Mouse (Mus musculus) erythroblast, embryonic 14.5 days (primary cell): Measurements from ENCODE around the gene Adcy1. TPM values are rescaled to one million over a fixed set of nuclear protein-coding genes. Genes with fewer than 3 reads are reported as not detected.

Experiments used
- H3K27me3 ChIP-seq: 2 replicates; pipeline ENCODE4 v1.6.1; 2012; ENCODE audit warnings: inconsistent platforms; ENCODE audit not compliant: control insufficient read depth
- H3K36me3 ChIP-seq: 2 replicates; pipeline ENCODE4 v1.6.1; 2012; ENCODE audit warnings: mild to moderate bottlenecking, inconsistent platforms; ENCODE audit not compliant: control insufficient read depth
- H3K4me1 ChIP-seq: 2 replicates; pipeline ENCODE4 v1.6.1; 2012; ENCODE audit warnings: inconsistent platforms; ENCODE audit not compliant: control insufficient read depth
- H3K4me3 ChIP-seq: replicated peaks from 2 replicates; pipeline ENCODE3; 2012; ENCODE audit warnings: moderate library complexity, mild to moderate bottlenecking, inconsistent platforms
- H3K9me3 ChIP-seq: 2 replicates; pipeline ENCODE4 v1.6.1; 2012; ENCODE audit warnings: low read length, inconsistent platforms, mixed read lengths; ENCODE audit not compliant: control insufficient read depth
- GATA1 ChIP-seq: IDR thresholded peaks from 2 replicates; pipeline ENCODE4 v1.6.1; 2012; ENCODE audit warnings: low read length, inconsistent platforms, mixed read lengths
- TAL1 ChIP-seq: IDR thresholded peaks from 3 replicates; pipeline ENCODE4 v1.6.1; 2012; ENCODE audit warnings: low read length, inconsistent platforms, mixed read lengths
- polyA plus RNA-seq: library from polyadenylated mRNA; stranded (reverse); fragments of >175 nt; gene quantifications from 2 replicates; pipeline ENCODE4 v1.2.3, GENCODE M21; 2012

The Adcy1 gene
- polyA plus RNA-seq, 1 experiment, result under 0.01 TPM

DNA sequence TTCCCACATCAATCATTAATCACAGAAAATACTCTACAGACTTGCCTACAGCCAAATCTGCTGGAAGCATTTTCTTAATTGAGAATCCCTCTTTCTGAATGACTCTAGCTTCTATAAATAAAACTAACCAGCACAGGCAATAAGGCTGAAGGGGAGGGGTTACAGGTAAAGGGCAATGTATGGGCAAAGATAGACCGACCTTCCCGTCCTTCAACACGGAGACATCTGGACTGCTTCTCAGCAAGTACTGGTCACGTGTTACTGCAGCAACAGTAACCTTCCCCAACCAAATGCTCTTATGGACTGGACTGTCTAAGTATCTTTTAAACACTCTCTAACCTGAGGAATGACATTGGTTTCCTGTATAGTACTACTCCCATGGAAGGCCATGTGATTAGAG lies 9.6 kb upstream of the Adcy1 start:
- peaks cover 11% of the 10 kb centered on the region for H3K27me3 ChIP-seq
- no peaks in the 10 kb centered on the region for H3K36me3 ChIP-seq
- no peak overlapping the region for H3K4me3 ChIP-seq
- no peaks in the 10 kb centered on the region for H3K4me1 ChIP-seq
- no peaks in the 10 kb centered on the region for H3K9me3 ChIP-seq
- TF ChIP-seq GATA1 (no peak), TAL1 (no peak)

DNA sequence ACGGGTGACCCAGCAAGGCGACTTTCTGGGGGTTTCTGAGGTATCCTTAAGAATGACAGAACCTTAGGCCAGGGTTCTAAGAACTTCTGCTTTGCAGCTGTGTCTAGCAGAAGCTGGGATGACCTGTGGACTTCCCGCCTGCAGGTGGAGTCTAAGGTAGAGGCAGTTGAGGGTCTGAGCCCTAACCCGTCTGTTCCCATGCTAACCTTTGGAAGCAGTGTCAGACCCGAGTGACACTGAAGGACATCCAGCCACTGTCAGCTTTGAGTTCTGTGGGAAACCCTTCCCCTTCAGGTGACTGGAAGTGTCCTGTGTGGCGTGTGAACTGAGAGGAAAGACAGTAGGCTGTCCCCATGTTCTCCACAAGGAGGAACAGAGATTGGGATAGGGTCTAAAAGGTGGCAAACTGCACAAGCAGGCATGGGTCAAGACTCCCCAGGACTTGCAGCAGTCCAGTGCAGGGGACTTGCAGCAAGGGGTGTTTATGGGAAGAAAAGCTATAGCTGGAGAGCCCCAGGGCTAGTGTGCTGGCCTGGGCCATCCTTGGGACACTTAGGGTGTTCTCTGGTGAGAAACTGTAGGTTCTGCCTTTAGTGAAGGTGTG lies 8.5 kb upstream of the Adcy1 start:
- H3K4me3 ChIP-seq, result no peak overlapping the region
- H3K27me3 ChIP-seq, result peaks cover 11% of the 10 kb centered on the region
- H3K9me3 ChIP-seq, result no peaks in the 10 kb centered on the region
- H3K4me1 ChIP-seq, result no peaks in the 10 kb centered on the region
- TF ChIP-seq TAL1, result no peak
- no peak for TF ChIP-seq GATA1
- H3K36me3 ChIP-seq, result no peaks in the 10 kb centered on the region

DNA sequence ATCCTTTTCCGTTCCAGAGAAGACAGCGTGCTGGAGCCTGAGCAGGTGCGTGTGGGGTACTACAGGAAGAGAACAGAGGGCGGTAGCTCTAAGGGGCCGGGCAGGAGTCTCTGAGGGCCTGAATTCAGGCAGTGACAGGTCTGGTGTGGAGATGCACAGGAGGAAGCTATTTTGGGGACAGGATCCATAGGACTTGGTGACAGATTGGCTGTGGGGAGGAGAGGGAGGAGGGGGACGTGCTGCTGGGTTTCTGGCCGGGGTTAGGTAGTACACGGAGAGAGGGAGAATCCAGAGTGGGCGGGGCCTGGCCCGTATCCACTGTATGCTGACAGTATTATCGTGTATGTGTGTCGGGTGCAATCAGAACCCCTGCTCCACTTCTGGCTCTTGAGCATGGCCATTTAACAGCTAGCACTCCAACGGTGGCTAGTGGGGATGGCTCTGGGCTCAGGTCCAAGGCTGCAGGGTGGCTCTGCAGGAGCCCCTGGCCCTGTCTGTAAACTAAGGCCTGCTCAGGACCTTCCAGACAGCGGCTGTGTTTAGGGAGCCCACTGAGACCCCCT lies 7.8 kb upstream of the Adcy1 start:
- H3K27me3 ChIP-seq, result peaks cover 11% of the 10 kb centered on the region
- no peak for TF ChIP-seq TAL1
- TF ChIP-seq GATA1, result no peak
- no peak overlapping the region for H3K4me3 ChIP-seq
- no peaks in the 10 kb centered on the region for H3K9me3 ChIP-seq
- no peaks in the 10 kb centered on the region for H3K36me3 ChIP-seq
- no peaks in the 10 kb centered on the region for H3K4me1 ChIP-seq

DNA sequence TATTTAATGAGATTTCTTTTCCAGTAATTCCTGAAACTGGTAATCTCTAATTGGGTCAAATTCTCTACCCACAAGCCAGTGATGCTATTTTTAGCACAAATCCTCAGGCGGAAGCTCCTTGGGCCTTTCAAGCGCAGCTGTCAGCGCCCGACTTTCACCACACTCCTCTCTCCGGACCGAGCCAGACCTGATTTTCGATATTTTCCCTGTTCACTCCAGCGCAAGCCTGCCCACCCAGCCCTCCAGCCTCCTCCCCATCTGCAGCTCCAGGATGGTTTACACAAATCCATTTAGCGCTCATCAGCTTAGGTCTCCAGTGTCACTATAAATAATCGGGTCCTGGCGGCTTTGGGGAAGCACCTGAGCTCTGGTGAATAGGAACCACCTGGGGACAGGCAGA lies 7.2 kb upstream of the Adcy1 start:
- TF ChIP-seq GATA1 (no peak), TAL1 (no peak)
- Histone ChIP-seq H3K36me3 (no peaks in the 10 kb centered on the region), H3K4me3 (no peak overlapping the region), H3K27me3 (peaks cover 11% of the 10 kb centered on the region), H3K9me3 (no peaks in the 10 kb centered on the region), H3K4me1 (no peaks in the 10 kb centered on the region)

DNA sequence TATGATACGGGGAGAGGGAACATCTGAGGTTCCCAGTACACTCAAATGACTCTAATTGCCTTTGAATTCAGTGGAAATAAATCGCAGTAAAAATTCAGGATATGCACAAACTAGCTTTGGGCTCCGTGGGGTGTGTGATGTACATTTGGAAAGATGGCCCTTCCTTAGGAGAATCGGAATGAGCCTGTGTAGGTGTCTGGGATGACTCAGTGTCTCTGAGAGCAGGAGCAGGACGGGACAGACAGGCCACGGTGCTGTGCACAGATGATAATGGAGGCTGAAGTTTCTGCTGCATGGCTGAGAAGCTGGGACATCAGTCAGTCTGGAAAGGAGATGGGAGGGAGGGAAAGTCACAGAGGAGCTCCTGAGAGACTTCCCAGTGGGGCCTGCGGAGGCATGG lies 5.5 kb upstream of the Adcy1 start:
- Histone ChIP-seq H3K4me1 (no peaks in the 10 kb centered on the region), H3K4me3 (no peak overlapping the region), H3K27me3 (peaks cover 23% of the 10 kb centered on the region), H3K36me3 (no peaks in the 10 kb centered on the region), H3K9me3 (no peaks in the 10 kb centered on the region)
- TF ChIP-seq TAL1 (no peak), GATA1 (no peak)

DNA sequence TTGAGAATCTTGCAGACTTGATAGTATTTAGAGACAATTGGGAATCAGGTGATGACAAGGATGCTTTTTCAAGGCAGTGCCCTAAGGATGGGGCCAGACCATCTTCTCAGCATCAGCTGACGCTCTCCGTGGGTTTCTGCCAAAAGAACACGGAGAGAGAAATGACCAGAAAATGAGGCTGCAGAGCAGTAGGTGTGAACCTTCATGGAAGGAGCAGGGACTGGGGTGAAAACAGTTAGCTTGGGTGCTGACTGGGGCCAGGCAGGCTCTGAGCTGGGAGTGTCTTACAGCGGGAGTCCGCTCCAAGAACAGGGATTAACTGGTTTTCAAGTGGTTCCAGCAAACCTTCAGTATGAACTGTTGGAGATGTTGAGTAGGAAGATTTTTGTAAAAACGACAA lies 1.3 kb upstream of the Adcy1 start:
- Histone ChIP-seq H3K4me1 (no peaks in the 10 kb centered on the region), H3K27me3 (peaks cover 41% of the 10 kb centered on the region), H3K9me3 (no peaks in the 10 kb centered on the region), H3K4me3 (no peak overlapping the region), H3K36me3 (no peaks in the 10 kb centered on the region)
- TF ChIP-seq GATA1 (no peak), TAL1 (no peak)

DNA sequence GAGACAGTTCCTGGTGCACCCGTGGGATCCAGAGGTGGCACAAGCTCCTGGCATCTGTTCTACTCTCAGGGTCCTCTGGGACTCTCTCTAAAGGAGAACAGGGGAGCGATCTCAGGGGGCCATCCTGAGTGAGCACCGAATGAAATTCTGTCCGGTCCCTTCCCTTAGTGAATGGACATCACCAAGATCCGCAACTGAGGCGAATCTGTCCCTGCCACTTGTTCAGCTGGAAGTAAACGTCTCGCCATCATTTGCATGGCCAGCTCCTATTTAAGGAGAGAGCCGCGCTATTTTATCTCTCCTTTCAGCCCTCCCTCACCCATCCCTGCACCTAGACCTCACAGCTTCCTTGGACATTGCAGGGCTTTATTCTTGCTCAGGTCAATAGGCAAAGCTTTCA lies 723 bp upstream of the Adcy1 start:
- no peak overlapping the region for H3K4me3 ChIP-seq
- H3K9me3 ChIP-seq, result no peaks in the 10 kb centered on the region
- no peak for TF ChIP-seq GATA1
- TF ChIP-seq TAL1, result no peak
- peaks cover 41% of the 10 kb centered on the region for H3K27me3 ChIP-seq
- no peaks in the 10 kb centered on the region for H3K4me1 ChIP-seq
- no peaks in the 10 kb centered on the region for H3K36me3 ChIP-seq

DNA sequence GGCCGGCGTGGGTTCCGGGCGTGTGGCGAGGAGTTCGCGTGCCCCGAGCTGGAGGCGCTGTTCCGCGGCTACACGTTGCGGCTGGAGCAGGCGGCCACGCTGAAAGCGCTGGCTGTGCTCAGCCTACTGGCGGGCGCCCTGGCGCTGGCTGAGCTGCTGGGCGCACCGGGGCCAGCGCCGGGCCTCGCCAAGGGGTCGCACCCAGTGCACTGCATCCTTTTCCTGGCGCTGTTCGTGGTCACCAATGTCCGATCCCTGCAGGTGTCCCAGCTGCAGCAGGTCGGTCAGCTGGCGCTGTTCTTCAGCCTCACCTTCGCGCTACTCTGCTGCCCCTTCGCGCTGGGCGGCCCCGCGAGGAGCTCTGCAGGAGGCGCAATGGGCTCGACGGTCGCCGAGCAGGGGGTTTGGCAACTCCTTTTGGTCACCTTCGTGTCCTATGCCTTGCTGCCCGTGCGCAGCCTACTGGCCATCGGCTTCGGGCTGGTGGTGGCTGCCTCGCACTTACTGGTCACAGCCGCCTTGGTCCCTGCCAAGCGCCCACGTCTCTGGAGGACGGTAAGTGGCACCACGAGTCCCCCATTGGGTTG lies 485 bp downstream of the Adcy1 start:
- no peak overlapping the region for H3K4me3 ChIP-seq
- no peaks in the 10 kb centered on the region for H3K36me3 ChIP-seq
- no peaks in the 10 kb centered on the region for H3K9me3 ChIP-seq
- TF ChIP-seq TAL1 (no peak), GATA1 (no peak)
- H3K4me1 ChIP-seq, result no peaks in the 10 kb centered on the region
- peaks cover 41% of the 10 kb centered on the region for H3K27me3 ChIP-seq

DNA sequence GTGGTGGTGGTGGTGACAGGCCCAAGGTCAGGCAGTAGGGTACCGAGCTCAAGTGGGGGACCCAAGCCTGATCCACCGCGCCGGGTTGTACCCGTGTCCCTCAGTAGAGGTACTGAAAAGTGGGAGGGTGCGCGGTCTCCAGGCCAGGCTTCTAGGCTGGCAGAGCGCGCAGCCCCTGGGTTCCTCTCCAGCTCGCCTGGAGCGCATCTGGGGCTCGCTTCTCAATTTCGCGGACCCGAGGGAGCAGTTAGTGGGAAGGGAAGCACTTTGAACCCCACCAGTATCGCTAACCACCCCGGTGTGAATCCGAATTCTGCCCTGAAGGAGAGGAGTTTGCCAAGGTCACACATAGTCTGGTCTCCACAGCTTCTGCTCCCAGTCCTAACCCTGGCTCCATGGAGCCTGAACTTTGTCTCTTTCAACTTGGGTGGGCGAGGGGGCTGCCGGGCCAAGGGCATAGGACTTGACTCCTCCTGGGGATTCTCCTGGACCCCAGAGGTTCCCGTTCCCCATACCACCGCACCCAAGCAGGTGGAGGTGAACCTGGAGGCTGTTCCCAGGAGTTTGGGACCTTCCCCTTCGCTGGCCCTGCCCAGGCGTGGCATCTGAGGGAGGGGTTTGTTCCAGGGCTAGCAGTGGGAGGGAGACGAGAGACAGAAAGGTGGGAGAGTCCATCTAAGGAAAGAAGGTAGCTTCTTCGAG lies 1.3 kb downstream of the Adcy1 start:
- no peak for TF ChIP-seq TAL1
- TF ChIP-seq GATA1, result no peak
- no peaks in the 10 kb centered on the region for H3K9me3 ChIP-seq
- peaks cover 41% of the 10 kb centered on the region for H3K27me3 ChIP-seq
- H3K36me3 ChIP-seq, result no peaks in the 10 kb centered on the region
- H3K4me3 ChIP-seq, result no peak overlapping the region
- no peaks in the 10 kb centered on the region for H3K4me1 ChIP-seq
